Mouse (Mus musculus) left cerebral cortex, adult 2 months (tissue): ENCODE data around the gene Cntf. TPM values are rescaled to one million over a fixed set of nuclear protein-coding genes. Genes with fewer than 3 reads are reported as not detected.
A peak's percentile ranks its signal among the peaks of the same experiment; 100 is the strongest.

Experiments
- DNase-seq, 2 experiments: peaks; one replicate each; pipeline ENCODE4 v3.0.0; 2021 to 2022; ENCODE audit warnings: low spot score in 2 of 2, mixed read lengths in 1 of 2; ENCODE audit errors: extremely low spot score in 1 of 2
- H3K27ac ChIP-seq: fragments of 200-600 bp; 2 replicates; pipeline ENCODE4 v1.8.1; 2022
- H3K4me3 ChIP-seq: fragments of 200-600 bp; 2 replicates; pipeline ENCODE4 v1.8.1; 2022
- CTCF ChIP-seq: fragments of 200-600 bp; IDR thresholded peaks from 2 replicates; pipeline ENCODE4 v1.8.1; 2022; ENCODE audit warnings: antibody characterized with exemption, mild to moderate bottlenecking, moderate library complexity
- intact Hi-C: fragments of 180-260 bp; cut with DNase I; formaldehyde crosslinking; loops from one replicate; pipeline ENCODE4 v1.15.1; 2025
- total RNA-seq, 2 experiments: library from RNA; stranded (reverse); gene quantifications; 2 replicates each; pipeline ENCODE4 v1.2.3; 2021

Gene Cntf
- total RNA-seq, 2 experiments from 2014 or later = 2.3 to 4.0 TPM

GRCm38 (mm10) chr19:12796328-12796931 is 31.0 kb upstream of the Cntf start:
- Histone ChIP-seq H3K4me3 (peak overlapping the region; percentile 90), H3K27ac (peak overlapping the region; percentile 99)
- intact Hi-C loops = loop anchor here (2.0 to 10.0 kb wide), 6 partner anchors 74 to 882 kb away; partner anchors contain the start of genes Dtx4 and Patl1
- DNase-seq = peak; percentile 50 to 69
- no peak for TF ChIP-seq CTCF

- peak within 1 kb of the TSS; percentile 99 for H3K27ac ChIP-seq
- peak; percentile 26 for TF ChIP-seq CTCF
- H3K4me3 ChIP-seq = peak within 1 kb of the TSS; percentile 90
- DNase-seq = peak; percentile 94 to 98
- intact Hi-C loops = loop anchor here (2.0 to 10.0 kb wide), 7 partner anchors 73 to 881 kb away; partner anchors contain the start of genes Dtx4 and Patl1
These were observed 30.3 kb upstream of the Cntf start, which contains the start of the genes Zfp91 and Lpxn for GRCm38 (mm10) chr19:12795511-12796327. Gene Zfp91 (minus strand): TSS chr19:12796126. Gene Lpxn (plus strand): TSS chr19:12796193.

- peak overlapping the region; percentile 98 for H3K27ac ChIP-seq
- TF ChIP-seq CTCF = no peak
- H3K4me3 ChIP-seq = peak overlapping the region; percentile 90
- intact Hi-C loops = loop anchor here (2.0 to 10.0 kb wide), 5 partner anchors 278 to 880 kb away; partner anchors contain the start of genes Dtx4 and Patl1
- no peak for DNase-seq
These were observed 29.7 kb upstream of the Cntf start for GRCm38 (mm10) chr19:12795110-12795509.

GRCm38 (mm10) chr19:12794056-12795044 is 28.9 kb upstream of the Cntf start:
- intact Hi-C loops = loop anchor here (2.0 to 10.0 kb wide), 5 partner anchors 277 to 880 kb away; partner anchors contain the start of genes Dtx4 and Patl1
- peak; percentile 83 for TF ChIP-seq CTCF
- Histone ChIP-seq H3K4me3 (peak overlapping the region; percentile 90), H3K27ac (peak overlapping the region; percentile 98)
- DNase-seq = peak; percentile 93 to 96

GRCm38 (mm10) chr19:12792374-12792773 is 26.9 kb upstream of the Cntf start:
- no peak for TF ChIP-seq CTCF
- Histone ChIP-seq H3K27ac (no peak overlapping the region), H3K4me3 (no peak overlapping the region; the same call in 1 of the 2 replicates)
- no peak for DNase-seq
- intact Hi-C loops = loop anchor here (10.0 kb wide), 2 partner anchors 648 to 878 kb away; partner anchors contain the start of gene Patl1

GRCm38 (mm10) chr19:12787721-12788120 is 22.3 kb upstream of the Cntf start:
- Histone ChIP-seq H3K27ac (peak overlapping the region; percentile 69), H3K4me3 (no peak overlapping the region)
- DNase-seq = no peak
- TF ChIP-seq CTCF = no peak
- intact Hi-C loops = no loop called here

GRCm38 (mm10) chr19:12786803-12787395 is 21.5 kb upstream of the Cntf start:
- intact Hi-C loops = no loop called here
- H3K4me3 ChIP-seq = no peak overlapping the region
- DNase-seq = no peak
- TF ChIP-seq CTCF = no peak
- peak overlapping the region; percentile 69 for H3K27ac ChIP-seq

- no peak for TF ChIP-seq CTCF
- Histone ChIP-seq H3K27ac (no peak overlapping the region), H3K4me3 (no peak overlapping the region)
- intact Hi-C loops = no loop called here
- DNase-seq = no peak
These were observed 15.0 kb upstream of the Cntf start for GRCm38 (mm10) chr19:12780437-12780836.

- TF ChIP-seq CTCF = no peak
- DNase-seq = no peak
- Histone ChIP-seq H3K27ac (no peak overlapping the region), H3K4me3 (no peak overlapping the region)
- intact Hi-C loops = no loop called here
These were observed 5.5 kb upstream of the Cntf start for GRCm38 (mm10) chr19:12770888-12771287.

- no peak for DNase-seq
- intact Hi-C loops = loop anchor here (10.0 kb wide), 1 partner anchor 828 kb away; no protein-coding TSS in a partner anchor
- Histone ChIP-seq H3K4me3 (no peak overlapping the region), H3K27ac (no peak overlapping the region)
- peak; percentile 60 for TF ChIP-seq CTCF
These were observed 3.0 kb downstream of the Cntf start for GRCm38 (mm10) chr19:12762212-12763130.
